Mouse (Mus musculus): Measurements from ENCODE around the gene Pola2. TPM values are rescaled to one million over a fixed set of nuclear protein-coding genes. Genes with fewer than 3 reads are reported as not detected.

Pola2 gene
- 45.1 TPM for polyA plus RNA-seq (2012; fragmentation: generic; extraction: Trizol)
- long read RNA-seq, experiment 1, transcript Pola2-201 (18 exons, 2,421 nt) = major isoform, 17 of 28 reads
- long read RNA-seq, experiment 1, partial matches to known transcripts = 2 of 28 reads
- long read RNA-seq, experiment 1, other reads (novel, unspliced or antisense) = 7 of 28 reads
- long read RNA-seq, experiment 2, transcript Pola2-213 (13 exons, 1,703 nt) = minor isoform, 5 of 390 reads
- long read RNA-seq, experiment 2, transcript Pola2-201 (18 exons, 2,421 nt) = major isoform, 255 of 390 reads
- long read RNA-seq, experiment 2, transcript Pola2-202 (18 exons, 2,391 nt) = minor isoform, 24 of 390 reads
- long read RNA-seq, experiment 2, partial matches to known transcripts = 12 of 390 reads
- long read RNA-seq, experiment 2, other reads (novel, unspliced or antisense) = 94 of 390 reads

DNA sequence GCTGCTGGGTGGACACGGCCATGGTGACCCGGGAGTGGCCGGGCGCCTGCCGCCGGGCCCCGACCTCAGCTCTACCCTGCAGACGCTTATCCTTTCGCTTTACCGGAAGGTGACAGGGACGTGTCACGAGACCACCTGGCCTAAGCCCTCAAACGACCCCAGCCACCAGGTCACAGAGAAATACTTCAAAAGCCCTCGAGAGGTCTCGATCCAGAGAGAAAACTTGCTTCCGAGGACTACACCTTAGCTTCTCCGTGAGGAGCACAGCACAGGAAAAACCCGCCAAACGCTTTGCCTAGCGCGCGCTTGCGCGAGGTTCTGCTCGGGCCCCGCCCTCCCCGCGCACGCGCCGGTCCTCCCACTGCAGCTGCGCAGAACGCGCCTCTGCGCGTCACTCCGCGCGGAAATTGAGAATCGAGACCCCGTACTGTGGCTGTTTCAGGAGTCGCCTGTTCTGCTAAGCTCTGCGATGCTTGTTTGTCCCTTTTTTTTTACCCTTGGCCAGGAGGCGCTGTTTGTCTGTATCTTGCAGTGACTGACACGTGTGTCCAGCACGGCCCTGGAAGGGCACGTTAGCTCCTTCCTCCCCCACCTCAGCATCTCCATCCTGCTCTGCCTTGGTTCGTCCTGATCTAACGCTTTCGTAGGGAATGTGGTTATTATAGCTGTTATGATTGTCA is at the start of gene Pola2:
Pola2 (minus strand) TSS at position 320 of the 680 bp plus-strand sequence.
- H3K36me3 ChIP-seq (ENCODE audit: control insufficient read depth, insufficient read depth) = peaks cover 23% of the 10 kb centered on the region
- TF ChIP-seq MYOG (IDR thresholded peaks at IDR 0.05; ENCODE audit: control insufficient read depth, extremely low read depth, insufficient read length) = no peak
- TF ChIP-seq CEBPB (IDR thresholded peaks at IDR 0.05; ENCODE audit: low read depth) = no peak
- no peak for TF ChIP-seq CTCF (IDR thresholded peaks at IDR 0.05; ENCODE audit: control insufficient read depth, insufficient read depth, insufficient read length)
- TF ChIP-seq USF1 (IDR thresholded peaks at IDR 0.05; ENCODE audit: low read depth) = no peak
- TF ChIP-seq MAX (IDR thresholded peaks at IDR 0.05) = peak; percentile 85
- H3K79me3 ChIP-seq (ENCODE audit: low read depth) = peaks cover 24% of the 10 kb centered on the region
- peak within 1 kb of the TSS; percentile 82 for H3K4me3 ChIP-seq (ENCODE audit: insufficient read depth, poor library complexity, severe bottlenecking)
- no peaks in the 10 kb centered on the region for H3K27me3 ChIP-seq (ENCODE audit: control insufficient read depth, insufficient read depth, insufficient read length)
- peaks cover 38% of the 10 kb centered on the region for H3K79me2 ChIP-seq (ENCODE audit: control insufficient read depth, insufficient read depth)
- peak within 1 kb of the TSS; percentile 85 for H3ac ChIP-seq (ENCODE audit: control insufficient read depth, insufficient read length, low read depth)

DNA sequence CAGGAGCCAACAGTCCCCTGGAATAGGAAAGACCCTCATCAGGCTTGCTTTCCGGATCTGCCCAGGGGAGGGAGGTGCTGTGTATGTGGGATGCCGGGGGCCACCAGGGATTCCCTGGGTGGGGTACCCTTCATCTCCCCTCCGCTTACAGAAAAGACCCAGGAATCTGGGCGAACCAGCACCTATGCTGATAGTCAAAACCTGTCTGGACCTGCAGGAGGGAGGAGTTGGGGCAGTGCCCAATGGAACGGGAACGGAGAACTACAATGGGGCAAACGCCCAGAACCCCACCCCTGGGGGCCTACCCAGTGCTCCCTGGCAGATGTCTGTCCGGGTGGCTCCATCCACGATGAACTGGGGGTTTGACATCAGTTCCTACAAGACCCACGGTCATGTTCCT is 49.7 kb upstream of the Pola2 start:
- no peak overlapping the region for H3ac ChIP-seq (ENCODE audit: control insufficient read depth, insufficient read length, low read depth)
- H3K27me3 ChIP-seq (ENCODE audit: control insufficient read depth, insufficient read depth, insufficient read length) = no peaks in the 10 kb centered on the region
- no peak overlapping the region for H3K4me3 ChIP-seq (ENCODE audit: insufficient read depth, poor library complexity, severe bottlenecking)
- no peaks in the 10 kb centered on the region for H3K36me3 ChIP-seq (ENCODE audit: control insufficient read depth, insufficient read depth)
- TF ChIP-seq USF1 (IDR thresholded peaks at IDR 0.05; ENCODE audit: low read depth) (no peak), MAX (IDR thresholded peaks at IDR 0.05) (no peak), MYOG (IDR thresholded peaks at IDR 0.05; ENCODE audit: control insufficient read depth, extremely low read depth, insufficient read length) (no peak)
- H3K79me2 ChIP-seq (ENCODE audit: control insufficient read depth, insufficient read depth) = peaks cover 15% of the 10 kb centered on the region
- H3K79me3 ChIP-seq (ENCODE audit: low read depth) = no peaks in the 10 kb centered on the region

DNA sequence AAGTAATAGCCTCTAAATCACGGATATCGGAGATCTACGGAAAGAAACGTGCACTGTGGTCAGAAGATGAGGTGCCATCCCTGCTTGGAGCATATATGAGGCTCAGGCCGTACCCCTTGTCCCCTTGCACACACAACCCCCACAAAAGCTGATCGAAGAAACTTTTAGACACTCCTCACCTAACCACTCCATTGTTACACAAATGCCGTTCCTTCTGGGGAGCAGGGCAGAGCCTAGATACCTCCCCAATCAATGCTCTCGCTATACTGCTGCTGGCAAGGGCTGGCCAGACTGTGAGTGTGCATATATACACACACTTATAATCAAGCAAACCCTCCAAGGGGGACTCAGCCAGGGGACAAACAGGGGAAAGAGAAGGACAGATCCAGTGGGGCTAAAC is 45.1 kb upstream of the Pola2 start:
- Histone ChIP-seq H3K79me3 (ENCODE audit: low read depth) (no peaks in the 10 kb centered on the region), H3K4me3 (ENCODE audit: insufficient read depth, poor library complexity, severe bottlenecking) (no peak overlapping the region), H3ac (ENCODE audit: control insufficient read depth, insufficient read length, low read depth) (no peak overlapping the region), H3K27me3 (ENCODE audit: control insufficient read depth, insufficient read depth, insufficient read length) (no peaks in the 10 kb centered on the region), H3K79me2 (ENCODE audit: control insufficient read depth, insufficient read depth) (peaks cover 10% of the 10 kb centered on the region), H3K36me3 (ENCODE audit: control insufficient read depth, insufficient read depth) (peaks cover 5% of the 10 kb centered on the region)
- TF ChIP-seq FOSL1 (IDR thresholded peaks at IDR 0.05; ENCODE audit: insufficient read depth, low read length, poor library complexity, severe bottlenecking) (no peak), USF1 (IDR thresholded peaks at IDR 0.05; ENCODE audit: low read depth) (no peak), MAX (IDR thresholded peaks at IDR 0.05) (no peak), MYOD1 (IDR thresholded peaks at IDR 0.05; ENCODE audit: control insufficient read depth, insufficient read length, low read depth) (no peak), CTCF (IDR thresholded peaks at IDR 0.05; ENCODE audit: control insufficient read depth, insufficient read depth, insufficient read length) (no peak), CEBPB (IDR thresholded peaks at IDR 0.05; ENCODE audit: low read depth) (no peak), MYOG (IDR thresholded peaks at IDR 0.05; ENCODE audit: control insufficient read depth, extremely low read depth, insufficient read length) (no peak)

GRCm38 (mm10) chr19:6007013-6007412 is 43.0 kb upstream of the Pola2 start:
- H3K79me3 ChIP-seq (ENCODE audit: low read depth) = no peaks in the 10 kb centered on the region
- H3ac ChIP-seq (ENCODE audit: control insufficient read depth, insufficient read length, low read depth) = no peak overlapping the region
- no peaks in the 10 kb centered on the region for H3K79me2 ChIP-seq (ENCODE audit: control insufficient read depth, insufficient read depth)
- H3K36me3 ChIP-seq (ENCODE audit: control insufficient read depth, insufficient read depth) = peaks cover 5% of the 10 kb centered on the region
- no peak overlapping the region for H3K4me3 ChIP-seq (ENCODE audit: insufficient read depth, poor library complexity, severe bottlenecking)
- TF ChIP-seq CEBPB (IDR thresholded peaks at IDR 0.05; ENCODE audit: low read depth) = no peak
- no peak for TF ChIP-seq CTCF (IDR thresholded peaks at IDR 0.05; ENCODE audit: control insufficient read depth, insufficient read depth, insufficient read length)
- TF ChIP-seq MYOG (IDR thresholded peaks at IDR 0.05; ENCODE audit: control insufficient read depth, extremely low read depth, insufficient read length) = no peak
- TF ChIP-seq FOSL1 (IDR thresholded peaks at IDR 0.05; ENCODE audit: insufficient read depth, low read length, poor library complexity, severe bottlenecking) = no peak
- no peak for TF ChIP-seq MYOD1 (IDR thresholded peaks at IDR 0.05; ENCODE audit: control insufficient read depth, insufficient read length, low read depth)
- no peaks in the 10 kb centered on the region for H3K27me3 ChIP-seq (ENCODE audit: control insufficient read depth, insufficient read depth, insufficient read length)

- TF ChIP-seq USF1 (IDR thresholded peaks at IDR 0.05; ENCODE audit: low read depth) = no peak
- no peak for TF ChIP-seq MYOD1 (IDR thresholded peaks at IDR 0.05; ENCODE audit: control insufficient read depth, insufficient read length, low read depth)
- TF ChIP-seq FOSL1 (IDR thresholded peaks at IDR 0.05; ENCODE audit: insufficient read depth, low read length, poor library complexity, severe bottlenecking) = no peak
Observed at GRCm38 (mm10) chr19:6005541-6005940, 41.5 kb upstream of the Pola2 start.

GRCm38 (mm10) chr19:5999969-6000368 is 36.0 kb upstream of the Pola2 start:
- peaks cover 7% of the 10 kb centered on the region for H3K36me3 ChIP-seq (ENCODE audit: control insufficient read depth, insufficient read depth)
- H3K79me2 ChIP-seq (ENCODE audit: control insufficient read depth, insufficient read depth) = no peaks in the 10 kb centered on the region
- H3K79me3 ChIP-seq (ENCODE audit: low read depth) = no peaks in the 10 kb centered on the region
- no peak overlapping the region for H3ac ChIP-seq (ENCODE audit: control insufficient read depth, insufficient read length, low read depth)
- H3K4me3 ChIP-seq (ENCODE audit: insufficient read depth, poor library complexity, severe bottlenecking) = no peak overlapping the region
- TF ChIP-seq MYOD1 (IDR thresholded peaks at IDR 0.05; ENCODE audit: control insufficient read depth, insufficient read length, low read depth) = no peak
- TF ChIP-seq CTCF (IDR thresholded peaks at IDR 0.05; ENCODE audit: control insufficient read depth, insufficient read depth, insufficient read length) = no peak
- H3K27me3 ChIP-seq (ENCODE audit: control insufficient read depth, insufficient read depth, insufficient read length) = no peaks in the 10 kb centered on the region

More at GRCm38 (mm10) chr19:6005541-6005940, 41.5 kb upstream of the Pola2 start:
- Histone ChIP-seq H3K79me2 (ENCODE audit: control insufficient read depth, insufficient read depth) (no peaks in the 10 kb centered on the region), H3K79me3 (ENCODE audit: low read depth) (no peaks in the 10 kb centered on the region), H3ac (ENCODE audit: control insufficient read depth, insufficient read length, low read depth) (no peak overlapping the region), H3K36me3 (ENCODE audit: control insufficient read depth, insufficient read depth) (peaks cover 5% of the 10 kb centered on the region), H3K27me3 (ENCODE audit: control insufficient read depth, insufficient read depth, insufficient read length) (no peaks in the 10 kb centered on the region), H3K4me3 (ENCODE audit: insufficient read depth, poor library complexity, severe bottlenecking) (no peak overlapping the region)
